Mouse (Mus musculus) brown adipose tissue, adult 24 weeks (tissue): ENCODE measurements around the gene Tmem183a. TPM values are rescaled to one million over a fixed set of nuclear protein-coding genes. Genes with fewer than 3 reads are reported as not detected.
A peak's percentile ranks its signal among the peaks of the same experiment; 100 is the strongest.

Experiments
- H3K27ac ChIP-seq: fragments of 200-500 bp; replicated peaks from 2 replicates; pipeline ENCODE4 v1.5.1; 2012; ENCODE audit warnings: low read depth, mild to moderate bottlenecking, low read length
- H3K4me1 ChIP-seq: fragments of 200-500 bp; 2 replicates; pipeline ENCODE4 v1.6.1; 2012; ENCODE audit warnings: low read length, mixed read lengths; ENCODE audit not compliant: control insufficient read depth, insufficient read depth, insufficient read length
- H3K4me3 ChIP-seq: fragments of 200-500 bp; 2 replicates; pipeline ENCODE4 v1.5.1; 2012; ENCODE audit warnings: low read depth, mild to moderate bottlenecking, low read length, moderate library complexity; ENCODE audit not compliant: insufficient read depth
- polyA plus RNA-seq: library from polyadenylated mRNA; stranded (reverse); fragments of >200 nt; gene quantifications from 2 replicates; pipeline ENCODE4 v1.2.4, GENCODE M21; 2012; ENCODE audit not compliant: missing spikeins, insufficient read depth, insufficient read length

The Tmem183a gene
- polyA plus RNA-seq, 1 experiment: 20.8 TPM

DNA sequence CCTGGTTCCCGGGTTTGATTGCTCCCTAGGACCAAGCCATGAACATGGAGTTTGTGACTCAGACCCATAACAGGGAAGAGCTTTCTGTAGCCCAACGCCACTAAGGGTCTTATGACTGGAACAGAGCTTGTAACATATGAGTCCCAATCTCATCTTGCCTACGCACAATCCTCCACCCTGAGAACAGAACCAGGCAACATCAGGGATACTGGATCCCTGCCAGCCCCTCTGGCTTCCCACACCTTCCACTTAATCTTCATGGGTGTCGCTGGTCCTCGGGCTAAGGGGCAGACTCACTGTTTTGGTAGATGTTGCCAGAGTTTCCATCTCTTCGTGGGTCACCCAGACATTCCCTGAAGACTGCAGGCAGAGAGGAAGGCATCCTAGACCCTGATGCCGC, 50.0 kb downstream of the Tmem183a start:
- no peak overlapping the region for H3K27ac ChIP-seq
- no peaks in the 10 kb centered on the region for H3K4me1 ChIP-seq
- H3K4me3 ChIP-seq: no peak overlapping the region

DNA sequence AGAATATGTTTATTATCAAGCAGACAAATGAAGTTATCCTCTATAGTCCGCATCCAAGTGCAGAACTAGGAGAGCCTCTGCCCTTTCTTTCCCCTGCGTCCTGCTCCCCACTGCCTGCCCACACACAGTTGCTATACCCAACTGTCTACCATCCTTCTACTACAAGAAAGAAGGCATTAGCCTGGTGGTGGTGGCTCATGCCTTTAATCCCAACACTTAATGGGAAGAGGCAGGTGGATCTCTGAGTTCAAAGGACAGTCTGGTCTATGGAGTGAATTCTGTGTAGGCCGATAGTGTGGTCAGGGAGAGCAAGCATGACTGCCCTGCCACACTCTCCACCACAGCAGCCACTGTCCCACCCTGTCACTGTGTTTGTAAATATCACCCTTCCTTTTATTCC, 51.0 kb downstream of the Tmem183a start:
- no peaks in the 10 kb centered on the region for H3K4me1 ChIP-seq
- no peak overlapping the region for H3K27ac ChIP-seq
- no peak overlapping the region for H3K4me3 ChIP-seq

DNA sequence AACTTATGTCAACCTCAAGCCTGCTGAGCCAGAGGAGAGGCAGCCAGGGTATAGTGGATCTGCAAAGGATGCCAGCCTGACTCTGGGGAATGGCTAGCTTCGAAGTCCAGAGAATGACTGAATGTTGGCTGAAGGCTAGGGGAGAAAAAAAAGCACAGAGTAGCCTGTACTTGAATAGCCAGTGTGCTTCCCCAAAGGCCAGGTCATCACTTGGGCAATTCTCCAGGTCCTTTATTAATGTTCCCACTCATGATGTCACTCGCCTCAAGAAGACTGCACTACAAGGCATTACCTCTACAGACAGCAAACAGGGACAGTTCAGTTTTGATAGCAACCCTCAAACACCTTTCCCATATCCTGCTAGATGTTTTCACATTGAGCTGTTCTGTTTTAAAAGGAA, 51.5 kb downstream of the Tmem183a start:
- H3K4me1 ChIP-seq: no peaks in the 10 kb centered on the region
- no peak overlapping the region for H3K4me3 ChIP-seq
- no peak overlapping the region for H3K27ac ChIP-seq

DNA sequence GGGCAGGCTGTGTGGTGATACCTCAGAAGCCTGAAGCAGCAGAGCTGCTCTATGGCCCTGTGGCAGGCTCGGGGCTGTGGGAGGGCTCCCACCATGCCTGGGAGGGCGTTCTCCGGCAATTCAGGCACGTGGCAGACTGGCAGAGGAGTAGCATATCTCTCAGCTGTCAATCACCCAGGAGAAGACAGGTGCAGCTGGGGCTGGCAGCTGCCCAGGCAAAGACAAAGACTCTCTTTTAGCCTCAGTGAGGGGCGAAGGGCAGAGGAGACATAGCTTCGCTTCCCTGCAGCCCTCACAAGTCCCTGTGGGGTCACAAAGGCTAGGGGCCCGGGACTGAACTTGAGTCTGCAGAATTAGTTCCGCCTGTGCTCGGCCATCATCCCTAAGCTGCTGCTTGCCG, 54.4 kb downstream of the Tmem183a start:
- Histone ChIP-seq H3K4me3 (no peak overlapping the region), H3K4me1 (peaks cover 14% of the 10 kb centered on the region), H3K27ac (no peak overlapping the region)

DNA sequence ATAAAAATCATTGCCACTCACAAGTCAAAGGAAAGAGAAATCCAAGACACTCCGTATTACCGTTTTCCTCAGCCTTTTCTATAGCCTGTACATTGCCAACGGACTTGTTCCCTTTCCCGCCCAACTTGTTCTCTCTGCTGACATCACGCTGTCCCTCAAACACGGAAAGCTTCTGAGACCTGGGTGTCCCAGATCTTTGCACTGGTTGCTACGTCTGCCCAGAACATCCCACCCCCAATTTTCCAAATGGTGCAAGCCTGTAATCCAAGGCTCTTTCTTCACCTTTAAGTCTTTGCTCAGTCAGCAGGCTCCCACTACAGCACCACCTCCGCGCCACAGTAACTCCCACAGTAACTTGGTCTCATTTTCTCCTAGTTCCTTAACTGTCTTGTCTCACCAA, 56.8 kb downstream of the Tmem183a start:
- peaks cover 26% of the 10 kb centered on the region for H3K4me1 ChIP-seq
- H3K27ac ChIP-seq: 0 out of 2 replicates have a peak overlapping the region, but pooled peaks have one; percentile 14
- no peak overlapping the region for H3K4me3 ChIP-seq

DNA sequence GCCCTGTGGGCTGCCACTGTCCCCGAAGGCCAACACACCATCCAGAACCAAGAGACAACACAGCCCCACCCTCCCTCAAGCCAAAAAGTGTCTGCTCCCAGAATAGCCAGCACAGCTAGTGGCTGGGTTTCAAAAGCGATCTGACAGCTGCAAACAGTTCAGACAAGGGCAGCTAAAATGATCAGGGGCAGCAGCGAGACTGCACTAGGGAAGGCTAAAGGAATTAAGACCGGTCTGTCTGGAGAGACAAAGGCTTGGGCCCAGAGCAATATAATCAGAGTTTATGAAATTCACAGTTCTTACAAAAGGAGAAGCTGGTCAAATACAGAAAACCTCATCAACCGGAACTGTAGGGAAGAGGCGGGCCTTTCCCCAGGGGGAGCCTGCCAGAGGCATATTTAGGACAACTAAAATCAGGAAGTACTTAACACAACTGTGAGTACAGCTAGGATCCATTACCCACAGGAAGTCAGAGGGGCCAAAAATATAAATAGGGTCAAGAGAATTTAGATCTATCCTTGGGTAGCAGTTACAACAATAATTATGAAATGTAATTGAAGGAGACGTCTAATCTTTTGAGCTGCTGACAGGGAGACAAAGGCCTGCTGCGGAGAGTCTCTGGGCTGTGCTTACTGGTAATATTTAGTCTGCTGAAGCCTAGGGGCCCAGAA, 59.1 kb downstream of the Tmem183a start:
- Histone ChIP-seq H3K4me3 (peak overlapping the region; percentile 24; the same call in 1 of the 2 replicates), H3K27ac (peak overlapping the region; percentile 93), H3K4me1 (peaks cover 30% of the 10 kb centered on the region)

DNA sequence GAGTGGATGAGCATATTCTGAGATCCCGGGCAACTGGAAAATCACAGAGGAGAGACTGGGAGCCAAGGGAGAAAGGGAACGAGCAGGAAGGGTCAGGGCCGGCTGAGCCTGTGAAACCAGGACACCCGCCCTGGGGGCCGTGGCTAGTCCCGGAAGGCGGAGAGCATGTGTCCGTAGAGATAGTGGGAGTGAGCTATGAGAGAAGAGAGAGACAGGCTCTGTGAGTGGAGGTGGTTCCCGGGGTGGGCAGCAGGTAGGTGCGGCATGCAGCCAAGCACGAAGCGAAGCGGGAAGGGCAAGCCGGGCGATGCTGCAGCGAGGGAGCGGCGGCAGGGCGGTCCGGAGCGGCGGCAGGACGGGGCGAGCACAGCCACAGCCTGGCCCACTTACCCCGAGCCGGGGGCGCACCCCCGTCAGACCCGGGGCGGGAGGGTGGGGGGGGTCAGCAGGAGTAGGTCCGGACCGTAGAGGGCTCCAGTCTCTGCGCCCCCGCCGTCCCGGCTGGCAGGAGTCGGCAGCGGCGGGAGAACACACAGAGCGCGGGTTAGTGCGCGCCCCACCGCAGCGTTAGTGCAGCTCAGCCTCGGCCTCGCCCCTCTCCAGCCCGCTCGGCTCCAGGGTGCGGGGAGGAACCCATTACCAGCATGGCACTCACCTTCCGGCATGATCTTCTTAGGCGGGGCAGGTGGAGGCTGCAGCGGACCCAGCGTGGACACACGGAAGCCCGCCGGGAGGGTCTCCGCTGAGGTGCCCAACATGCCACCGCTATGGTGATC, 63.0 kb downstream of the Tmem183a start:
- H3K27ac ChIP-seq: peak overlapping the region; percentile 63
- H3K4me1 ChIP-seq: peaks cover 29% of the 10 kb centered on the region
- H3K4me3 ChIP-seq: peak overlapping the region; percentile 66

DNA sequence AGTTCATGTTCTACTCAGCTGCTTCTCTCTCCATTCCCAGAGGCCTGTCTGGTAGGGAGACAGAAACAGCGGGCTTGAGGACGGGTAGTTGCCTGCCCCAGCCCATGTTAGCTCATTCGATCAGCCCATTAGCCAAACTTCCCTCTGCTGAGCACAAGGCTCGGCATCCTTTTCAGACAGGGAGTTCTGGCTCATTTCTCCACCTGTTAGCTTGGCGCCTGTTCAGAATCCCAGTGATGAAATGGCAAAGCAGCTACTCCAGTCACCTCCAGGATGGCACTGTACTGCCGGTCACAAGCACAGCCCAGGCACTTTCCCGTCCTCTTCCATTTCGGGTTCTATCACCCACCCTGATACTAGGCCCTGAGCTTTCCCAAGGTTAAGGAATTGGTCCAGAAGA, 64.5 kb downstream of the Tmem183a start:
- H3K4me1 ChIP-seq: peaks cover 28% of the 10 kb centered on the region
- H3K27ac ChIP-seq: no peak overlapping the region
- H3K4me3 ChIP-seq: no peak overlapping the region

Other genes with a start within 250 kb of the Tmem183a start
- not detected in 2 replicates for gene Chil1, start 179.8 kb downstream of the Tmem183a start, polyA plus RNA-seq
- not detected in 2 replicates for gene Mybph, start 168.5 kb downstream of the Tmem183a start, polyA plus RNA-seq
- gene Adora1, start 126.5 kb downstream of the Tmem183a start, polyA plus RNA-seq: 41.1 and 67.9 TPM in 2 replicates
- not detected in 2 replicates for gene Myog, start 72.0 kb downstream of the Tmem183a start, polyA plus RNA-seq
- gene Ppfia4, start 29.1 kb downstream of the Tmem183a start, polyA plus RNA-seq: 1.7 TPM in 1 of 2 replicates, not detected in the other
- gene 4933406M09Rik, start 24.0 kb upstream of the Tmem183a start, polyA plus RNA-seq: not detected in 2 replicates
- gene Cyb5r1, start 43.6 kb upstream of the Tmem183a start, polyA plus RNA-seq: 21.2 and 26.5 TPM in 2 replicates
- 94.9 and 119 TPM in 2 replicates for gene Adipor1, start 53.4 kb upstream of the Tmem183a start, polyA plus RNA-seq
- 7.0 and 9.9 TPM in 2 replicates for gene Klhl12, start 93.6 kb upstream of the Tmem183a start, polyA plus RNA-seq
- gene Rabif, start 132.7 kb upstream of the Tmem183a start, polyA plus RNA-seq: 24.7 and 25.4 TPM in 2 replicates
- gene Mgat4e, start 187.7 kb upstream of the Tmem183a start, polyA plus RNA-seq: not detected in 2 replicates
- gene Kdm5b, start 198.2 kb upstream of the Tmem183a start, polyA plus RNA-seq: 6.8 and 8.9 TPM in 2 replicates